Mouse (Mus musculus) midbrain, embryonic 12.5 days (tissue): ENCODE results near the gene Il20ra. TPM values are rescaled to one million over a fixed set of nuclear protein-coding genes. Genes with fewer than 3 reads are reported as not detected.

Source experiments
- ATAC-seq: fragments of 200-750 bp; cut with Nextera tagmentation; 2 replicates; pipeline ENCODE4 v1.8.0; 2017; ENCODE audit warnings: low read depth, moderate TSS enrichment, moderate library complexity; ENCODE audit not compliant: low FRiP score
- H3K27ac ChIP-seq: fragments of 300-500 bp; sonication (generic); replicated peaks from 2 replicates; pipeline ENCODE4 v1.5.1; 2016; ENCODE audit warnings: mild to moderate bottlenecking
- H3K27me3 ChIP-seq: fragments of 300-500 bp; sonication (generic); 2 replicates; pipeline ENCODE4 v1.6.1; 2016; ENCODE audit warnings: mild to moderate bottlenecking
- H3K36me3 ChIP-seq: fragments of 300-500 bp; sonication (generic); 2 replicates; pipeline ENCODE4 v1.6.1; 2016
- H3K4me1 ChIP-seq: fragments of 300-500 bp; sonication (generic); 2 replicates; pipeline ENCODE4 v1.6.1; 2016
- H3K4me2 ChIP-seq: fragments of 300-500 bp; sonication (generic); replicated peaks from 2 replicates; pipeline ENCODE4 v1.6.1; 2016; ENCODE audit warnings: mild to moderate bottlenecking, moderate library complexity
- H3K4me3 ChIP-seq: fragments of 300-500 bp; sonication (generic); 2 replicates; pipeline ENCODE4 v1.5.1; 2016; ENCODE audit warnings: mild to moderate bottlenecking
- H3K9ac ChIP-seq: fragments of 300-500 bp; sonication (generic); replicated peaks from 2 replicates; pipeline ENCODE4 v1.6.1; 2016; ENCODE audit warnings: mild to moderate bottlenecking, moderate library complexity
- H3K9me3 ChIP-seq: fragments of 300-500 bp; sonication (generic); 2 replicates; pipeline ENCODE4 v1.6.1; 2016; ENCODE audit warnings: mild to moderate bottlenecking
- WGBS: fragments of 180-500 bp; shearing (Covaris S2); methylation state at CpG from one replicate; pipeline ENCODE4 v1.1.7; 2016; 5-methylcytosine and 5-hydroxymethylcytosine counted together
- polyA plus RNA-seq: library from polyadenylated mRNA; unstranded; fragments of >200 nt; fragmentation: Nextera tagmentation; extraction: Ambion mirVana; gene quantifications from 2 replicates; pipeline ENCODE4 v1.2.1, GENCODE M21; 2016

The Il20ra gene
- polyA plus RNA-seq, 1 experiment from 2014 or later = not detected

GRCm38 (mm10) chr10:19781365-19781764, 69.0 kb downstream of the Il20ra start:
- ATAC-seq = no peak
- no peaks in the 10 kb centered on the region for H3K9me3 ChIP-seq
- H3K27me3 ChIP-seq = no peaks in the 10 kb centered on the region
- no peaks in the 10 kb centered on the region for H3K36me3 ChIP-seq
- H3K4me2 ChIP-seq = no peak overlapping the region
- 86% methylated on average over 5 of the region's 5 CpGs for WGBS
- H3K27ac ChIP-seq = no peak overlapping the region
- no peak overlapping the region for H3K4me3 ChIP-seq
- H3K4me1 ChIP-seq = no peaks in the 10 kb centered on the region
- H3K9ac ChIP-seq = no peak overlapping the region

GRCm38 (mm10) chr10:19794996-19795395, 82.6 kb downstream of the Il20ra start:
- no peaks in the 10 kb centered on the region for H3K9me3 ChIP-seq
- H3K4me2 ChIP-seq = no peak overlapping the region
- no peak overlapping the region for H3K9ac ChIP-seq
- H3K27me3 ChIP-seq = no peaks in the 10 kb centered on the region
- H3K4me1 ChIP-seq = no peaks in the 10 kb centered on the region
- H3K27ac ChIP-seq = no peak overlapping the region
- ATAC-seq = no peak
- 90% methylated on average over 8 of the region's 8 CpGs for WGBS
- no peaks in the 10 kb centered on the region for H3K36me3 ChIP-seq
- no peak overlapping the region for H3K4me3 ChIP-seq

- Histone ChIP-seq H3K4me3 (no peak overlapping the region), H3K36me3 (no peaks in the 10 kb centered on the region), H3K9me3 (no peaks in the 10 kb centered on the region), H3K4me1 (no peaks in the 10 kb centered on the region), H3K27me3 (no peaks in the 10 kb centered on the region), H3K27ac (no peak overlapping the region), H3K4me2 (no peak overlapping the region), H3K9ac (no peak overlapping the region)
- WGBS = 82% methylated on average over 7 of the region's 7 CpGs
- ATAC-seq = no peak
Measured at GRCm38 (mm10) chr10:19802958-19803357, 90.6 kb downstream of the Il20ra start.

- no peaks in the 10 kb centered on the region for H3K9me3 ChIP-seq
- H3K4me1 ChIP-seq = no peaks in the 10 kb centered on the region
- no peaks in the 10 kb centered on the region for H3K27me3 ChIP-seq
- 94% methylated on average over 7 of the region's 7 CpGs for WGBS
- H3K36me3 ChIP-seq = no peaks in the 10 kb centered on the region
- no peak for ATAC-seq
- H3K27ac ChIP-seq = no peak overlapping the region
- H3K4me3 ChIP-seq = no peak overlapping the region
- H3K9ac ChIP-seq = no peak overlapping the region
- no peak overlapping the region for H3K4me2 ChIP-seq
Measured at GRCm38 (mm10) chr10:19804763-19805162, 92.4 kb downstream of the Il20ra start.

Other genes with a start within 250 kb of the Il20ra start
- 24.3 and 28.6 TPM in 2 replicates for gene Ifngr1, start 120.6 kb upstream of the Il20ra start, polyA plus RNA-seq
- gene Il22ra2, start 90.6 kb upstream of the Il20ra start, polyA plus RNA-seq = not detected in 2 replicates
- gene Slc35d3, start 138.9 kb downstream of the Il20ra start, polyA plus RNA-seq = 0.63 and 0.64 TPM in 2 replicates
- 26.8 and 29.8 TPM in 2 replicates for gene Pex7, start 195.1 kb downstream of the Il20ra start, polyA plus RNA-seq
- 0.48 and 0.82 TPM in 2 replicates for gene Map3k5, start 221.9 kb downstream of the Il20ra start, polyA plus RNA-seq